8 mouse cellular contexts compared by ENCODE assay signal in genomic region chr6:95117614-95118541, GRCm38 (mm10). TPM values are rescaled to one million over a fixed set of nuclear protein-coding genes. Genes with fewer than 3 reads are reported as not detected.
DNase-seq lines count a peak whose midpoint lies in the region; ATAC-seq and TF ChIP-seq lines count a peak whose summit lies in the region.

No protein-coding gene starts in this region.

- H3K9ac ChIP-seq in embryonic facial prominence, embryonic 15.5 days, result peak overlapping the region; percentile 45
- H3K9ac ChIP-seq in limb, embryonic 14.5 days (ENCODE audit: low read depth, low read length, severe bottlenecking), result peak overlapping the region; percentile 65
- peak overlapping the region; percentile 80 for H3K9ac ChIP-seq in midbrain, postnatal 0 days (replicated peaks; ENCODE audit: low read length, poor library complexity, severe bottlenecking)

- H3K4me2 ChIP-seq in embryonic facial prominence, embryonic 15.5 days (replicated peaks), result peak overlapping the region; percentile 66
- H3K4me2 ChIP-seq in limb, embryonic 14.5 days (replicated peaks; ENCODE audit: low read depth, low read length, severe bottlenecking), result peak overlapping the region; percentile 73
- peak overlapping the region; percentile 49 for H3K4me2 ChIP-seq in midbrain, postnatal 0 days (ENCODE audit: low read depth, low read length, poor library complexity, severe bottlenecking)

- H3K27ac ChIP-seq in bone marrow, adult 2 months (ENCODE audit: control insufficient read depth, insufficient read depth, low read depth, low read length, poor library complexity), result peak overlapping the region; percentile 48
- peak overlapping the region; percentile 71 for H3K27ac ChIP-seq in embryonic facial prominence, embryonic 15.5 days (replicated peaks)
- H3K27ac ChIP-seq in limb, embryonic 14.5 days (replicated peaks; ENCODE audit: low read depth, low read length), result no peak overlapping the region
- H3K27ac ChIP-seq in midbrain, postnatal 0 days (ENCODE audit: low read depth, low read length), result peak overlapping the region; percentile 84

- H3K4me3 ChIP-seq in bone marrow, adult 2 months (replicated peaks; ENCODE audit: control insufficient read depth, low read depth, low read length), result peak overlapping the region; percentile 83
- H3K4me3 ChIP-seq in embryonic facial prominence, embryonic 15.5 days (replicated peaks), result peak overlapping the region; percentile 91
- H3K4me3 ChIP-seq in limb, embryonic 14.5 days (replicated peaks; ENCODE audit: low read length), result peak overlapping the region; percentile 61
- H3K4me3 ChIP-seq in midbrain, postnatal 0 days (ENCODE audit: low read depth, low read length), result peak overlapping the region; percentile 62

- WGBS in bone marrow, adult 2 months, result under 1% methylated on average over 100 of the region's 103 CpGs
- WGBS in embryonic facial prominence, embryonic 15.5 days, result under 1% methylated on average over 88 of the region's 103 CpGs
- WGBS in limb, embryonic 14.5 days, result under 1% methylated on average over 72 of the region's 103 CpGs
- WGBS in midbrain, postnatal 0 days, result under 1% methylated on average over 84 of the region's 103 CpGs

- peak; percentile 99 for ATAC-seq in embryonic facial prominence, embryonic 15.5 days (ENCODE audit: insufficient number of reproducible peaks, low FRiP score, low TSS enrichment, low read depth)
- ATAC-seq in limb, embryonic 14.5 days (ENCODE audit: low FRiP score, low read depth), result peak; percentile 100
- peak; percentile 100 for ATAC-seq in midbrain, postnatal 0 days (ENCODE audit: low FRiP score)

- TF ChIP-seq CTCF in bone marrow, adult 2 months (IDR thresholded peaks at IDR 0.05; ENCODE audit: control insufficient read depth, insufficient read depth, low read length), result no peak
- peak; percentile 57 for TF ChIP-seq CTCF in midbrain, postnatal 0 days (IDR thresholded peaks at IDR 0.05)

- no peaks in the 10 kb centered on the region for H3K27me3 ChIP-seq in embryonic facial prominence, embryonic 15.5 days
- H3K27me3 ChIP-seq in limb, embryonic 14.5 days (ENCODE audit: control insufficient read depth, insufficient read depth, low read length), result 0 out of 2 replicates have a peak, but pooled peaks cover 9% of the 10 kb centered on the region
- H3K27me3 ChIP-seq in midbrain, postnatal 0 days (ENCODE audit: insufficient read depth, low read length), result no peaks in the 10 kb centered on the region

- peak; percentile 60; the same call in 1 of the 2 replicates for TF ChIP-seq POLR2A in bone marrow, adult 2 months (IDR thresholded peaks at IDR 0.05; ENCODE audit: borderline replicate concordance, control insufficient read depth, low read depth, low read length)
- 0 out of 2 replicates have a peak, but pooled peaks have one; percentile 24 for TF ChIP-seq POLR2A in limb, embryonic 14.5 days (IDR thresholded peaks at IDR 0.05; ENCODE audit: borderline replicate concordance, extremely low read depth, insufficient read depth, insufficient read length)

- no peaks in the 10 kb centered on the region; the same call in none of the 2 replicates for H3K4me1 ChIP-seq in bone marrow, adult 2 months (ENCODE audit: control insufficient read depth, insufficient read depth, low read length)
- peaks cover 6% of the 10 kb centered on the region for H3K4me1 ChIP-seq in embryonic facial prominence, embryonic 15.5 days
- H3K4me1 ChIP-seq in limb, embryonic 14.5 days (ENCODE audit: control insufficient read depth, insufficient read depth, low read length), result 0 out of 2 replicates have a peak, but pooled peaks cover 3% of the 10 kb centered on the region
- H3K4me1 ChIP-seq in midbrain, postnatal 0 days (ENCODE audit: insufficient read depth, low read length), result peaks cover 6% of the 10 kb centered on the region; the same call in 1 of the 2 replicates

- no peaks in the 10 kb centered on the region for H3K9me3 ChIP-seq in embryonic facial prominence, embryonic 15.5 days (replicated peaks)
- H3K9me3 ChIP-seq in limb, embryonic 14.5 days (ENCODE audit: control insufficient read depth, low read length), result no peaks in the 10 kb centered on the region
- no peaks in the 10 kb centered on the region for H3K9me3 ChIP-seq in midbrain, postnatal 0 days (ENCODE audit: low read length)

- peak; percentile 98 for DNase-seq in 416B (ENCODE audit: low read depth)
- DNase-seq in heart, adult 8-10 months (ENCODE audit: low spot score), result peak; percentile 96
- peak; percentile 97 for DNase-seq in kidney, adult 9 months
- peak; percentile 100 for DNase-seq in limb, embryonic 14.5 days (ENCODE audit: low spot score)
- DNase-seq in midbrain, postnatal 0 days (ENCODE audit: low spot score), result peak; percentile 100
- DNase-seq in spleen, postnatal 14 days (ENCODE audit: low spot score in 2 of 2), result peak; percentile 79 to 83

- H3K36me3 ChIP-seq in embryonic facial prominence, embryonic 15.5 days, result peaks cover 3% of the 10 kb centered on the region; the same call in 1 of the 2 replicates
- peaks cover 10% of the 10 kb centered on the region for H3K36me3 ChIP-seq in limb, embryonic 14.5 days (ENCODE audit: control insufficient read depth, insufficient read depth, low read length)
- H3K36me3 ChIP-seq in midbrain, postnatal 0 days (ENCODE audit: insufficient read depth, low read length), result peaks cover 6% of the 10 kb centered on the region; the same call in 1 of the 2 replicates

RNA-seq across cellular contexts. Expression of gene Kbtbd8, which starts 0.8 kb away (rescaled TPM):
- 1.9 and 7.0 TPM in 2 replicates for polyA plus RNA-seq in bone marrow, adult 2 months (2011; ENCODE audit: insufficient read depth, insufficient read length, low replicate concordance, missing spikeins)
- 3.5 and 5.9 TPM in 2 replicates for polyA plus RNA-seq in embryonic facial prominence, embryonic 15.5 days (2015; fragmentation: Nextera tagmentation; extraction: Ambion mirVana)
- 1 to 10 TPM; 1.1 to 3.1 (median 1.3) TPM for total RNA-seq in heart, adult 8-10 months (2022)
- polyA plus RNA-seq in limb, embryonic 14.5 days (2012; rRNA removed), result 1.6 and 1.8 TPM in 2 replicates
- 2.2 and 2.9 TPM in 2 replicates for polyA plus RNA-seq in limb, embryonic 14.5 days (2014; fragmentation: Nextera tagmentation; extraction: Ambion mirVana)
- 3.7 and 6.0 TPM in 2 replicates for total RNA-seq in midbrain, postnatal 0 days (2014; rRNA removed)
- polyA plus RNA-seq in midbrain, postnatal 0 days (2015; fragmentation: Nextera tagmentation; extraction: Ambion mirVana), result 1.0 and 1.5 TPM in 2 replicates
